7 mouse cellular contexts compared by ENCODE assay signal in genomic region chr7:127020901-127021562, GRCm38 (mm10). TPM values are rescaled to one million over a fixed set of nuclear protein-coding genes. Genes with fewer than 3 reads are reported as not detected.
DNase-seq lines count a peak whose midpoint lies in the region; ATAC-seq and TF ChIP-seq lines count a peak whose summit lies in the region.

Gene Gm42742, minus strand, starts transcription at chr7:127021097.
Gene Prrt2, minus strand, starts transcription at chr7:127021211.

- peak within 1 kb of the TSS; percentile 16 for H3K4me3 ChIP-seq in bone marrow, adult 2 months (replicated peaks; ENCODE audit: control insufficient read depth, low read depth, low read length)
- peak within 1 kb of the TSS; percentile 45 for H3K4me3 ChIP-seq in forebrain, embryonic 11.5 days (ENCODE audit: low read depth, low read length)

- no peak for TF ChIP-seq POLR2A in bone marrow, adult 2 months (IDR thresholded peaks at IDR 0.05; ENCODE audit: borderline replicate concordance, control insufficient read depth, low read depth, low read length)

- H3K9ac ChIP-seq in forebrain, embryonic 11.5 days (ENCODE audit: low read length): peak within 1 kb of the TSS; percentile 79

- H3K4me2 ChIP-seq in forebrain, embryonic 11.5 days (ENCODE audit: low read depth, low read length, severe bottlenecking): peak within 1 kb of the TSS; percentile 81

- H3K36me3 ChIP-seq in forebrain, embryonic 11.5 days (ENCODE audit: control insufficient read depth, insufficient read depth, low read length): peaks cover 8% of the 10 kb centered on the region; the same call in 1 of the 2 replicates

- DNase-seq in MN1 (ENCODE audit: low spot score): peak; percentile 46
- peak; percentile 87 for DNase-seq in forebrain, embryonic 11.5 days (ENCODE audit: low spot score)
- peak; percentile 61 for DNase-seq in heart, postnatal 4 days
- peak in 1 of 2 experiments; percentile 62 for DNase-seq in layer of hippocampus, postnatal 25 days (ENCODE audit: extremely low spot score in 1 of 2, low spot score in 1 of 2)
- peak; percentile 45 for DNase-seq in lung, postnatal 14 days
- peak; percentile 73 to 76 for DNase-seq in right cerebral cortex, postnatal 36 days (ENCODE audit: low spot score in 2 of 2)

- WGBS in bone marrow, adult 2 months: 3% methylated on average over 37 of the region's 37 CpGs
- under 1% methylated on average over 36 of the region's 37 CpGs for WGBS in forebrain, embryonic 11.5 days

- H3K27me3 ChIP-seq in forebrain, embryonic 11.5 days (ENCODE audit: control insufficient read depth, insufficient read depth, low read length): no peaks in the 10 kb centered on the region

- ATAC-seq in forebrain, embryonic 11.5 days (replicated peaks; ENCODE audit: low FRiP score): peak; percentile 8; the same call in 1 of the 2 replicates

- TF ChIP-seq CTCF in bone marrow, adult 2 months (IDR thresholded peaks at IDR 0.05; ENCODE audit: control insufficient read depth, insufficient read depth, low read length): no peak

- no peak within 1 kb of the TSS for H3K27ac ChIP-seq in bone marrow, adult 2 months (ENCODE audit: control insufficient read depth, insufficient read depth, low read depth, low read length, poor library complexity)
- peak within 1 kb of the TSS; percentile 81 for H3K27ac ChIP-seq in forebrain, embryonic 11.5 days (ENCODE audit: low read depth, low read length)

- no peaks in the 10 kb centered on the region for H3K9me3 ChIP-seq in forebrain, embryonic 11.5 days (ENCODE audit: control insufficient read depth, low read length)

- peaks cover 9% of the 10 kb centered on the region for H3K4me1 ChIP-seq in bone marrow, adult 2 months (ENCODE audit: control insufficient read depth, insufficient read depth, low read length)
- H3K4me1 ChIP-seq in forebrain, embryonic 11.5 days (replicated peaks; ENCODE audit: control insufficient read depth, insufficient read depth, low read length): peaks cover 34% of the 10 kb centered on the region

RNA-seq across cellular contexts. Expression of gene Gm42742, which starts in this region (rescaled TPM):
- 11.2 and 52.5 TPM in 2 replicates for polyA plus RNA-seq in bone marrow, adult 2 months (2011; ENCODE audit: insufficient read depth, insufficient read length, low replicate concordance, missing spikeins)
- polyA plus RNA-seq in forebrain, embryonic 11.5 days (2014; fragmentation: Nextera tagmentation; extraction: Ambion mirVana): 60.9 and 64.7 TPM in 2 replicates
- total RNA-seq in heart, postnatal 4 days (2021): 10 to 100 TPM; 10.0 to 18.2 TPM
- total RNA-seq in layer of hippocampus, postnatal 25 days (2021): 10 to 100 TPM; 51.0 to 57.8 TPM

RNA-seq across cellular contexts. Expression of gene Prrt2, which starts in this region (rescaled TPM):
- 5.3 TPM in 1 of 2 replicates, not detected in the other for polyA plus RNA-seq in bone marrow, adult 2 months (2011; ENCODE audit: insufficient read depth, insufficient read length, low replicate concordance, missing spikeins)
- 9.6 and 10.3 TPM in 2 replicates for polyA plus RNA-seq in forebrain, embryonic 11.5 days (2014; fragmentation: Nextera tagmentation; extraction: Ambion mirVana)
- total RNA-seq in heart, postnatal 4 days (2021): 1 to 10 TPM; 1.6 to 2.0 TPM
- total RNA-seq in layer of hippocampus, postnatal 25 days (2021): 100 to 1,000 TPM; 226 to 235 TPM

Comparison
In these comparisons a context has a peak if more than half of its experiments do, and no peak if none do; other contexts are left out.
1. RNA of gene Prrt2 (total RNA-seq): 226 to 235 TPM in layer of hippocampus, postnatal 25 days; 1.6 to 2.0 TPM in heart, postnatal 4 days; every median in the first group is over 10 times any median in the second.